Mouse (Mus musculus) lung, embryonic 14.5 days (tissue): ENCODE data around the gene Tenm4. TPM values are rescaled to one million over a fixed set of nuclear protein-coding genes. Genes with fewer than 3 reads are reported as not detected.

Experiments used
- ATAC-seq: fragments of 200-750 bp; cut with Nextera tagmentation; 2 replicates; pipeline ENCODE4 v1.8.0; 2017; ENCODE audit warnings: mild to moderate bottlenecking, moderate TSS enrichment, moderate library complexity; ENCODE audit not compliant: insufficient read depth
- DNase-seq: peaks from one replicate; pipeline ENCODE4 v3.0.0-alpha.2; 2015
- H3K27ac ChIP-seq: fragments of 300-500 bp; sonication (generic); 2 replicates; pipeline ENCODE4 v1.5.1; 2014; ENCODE audit warnings: low read depth, mild to moderate bottlenecking, moderate library complexity
- H3K27me3 ChIP-seq: fragments of 300-500 bp; sonication (generic); 2 replicates; pipeline ENCODE4 v1.6.1; 2014; ENCODE audit warnings: low read length, control low read depth; ENCODE audit not compliant: insufficient read depth
- H3K36me3 ChIP-seq: fragments of 300-500 bp; sonication (generic); 2 replicates; pipeline ENCODE4 v1.6.1; 2014; ENCODE audit warnings: control low read depth; ENCODE audit not compliant: insufficient read depth
- H3K4me1 ChIP-seq: fragments of 300-500 bp; sonication (generic); 2 replicates; pipeline ENCODE4 v1.6.1; 2014; ENCODE audit warnings: antibody characterized with exemption, control low read depth; ENCODE audit not compliant: insufficient read depth
- H3K4me2 ChIP-seq: fragments of 300-500 bp; sonication (generic); 2 replicates; pipeline ENCODE4 v1.6.1; 2014; ENCODE audit warnings: mild to moderate bottlenecking
- H3K4me3 ChIP-seq: fragments of 300-500 bp; sonication (generic); 2 replicates; pipeline ENCODE4 v1.5.1; 2014; ENCODE audit warnings: low read depth, low read length
- H3K9ac ChIP-seq: fragments of 300-500 bp; sonication (generic); 2 replicates; pipeline ENCODE4 v1.6.1; 2014
- H3K9me3 ChIP-seq: fragments of 300-500 bp; sonication (generic); 2 replicates; pipeline ENCODE4 v1.6.1; 2016; ENCODE audit warnings: low read depth, low read length, control low read depth
- CTCF ChIP-seq: IDR thresholded peaks from 2 replicates; pipeline ENCODE4 v1.5.1; 2016; ENCODE audit warnings: antibody characterized with exemption, low read depth
- WGBS: fragments of 180-500 bp; shearing (Covaris S2); extraction: QIAGEN DNeasy Blood & Tissue Kit; methylation state at CpG from one replicate; pipeline ENCODE4 v1.1.7; 2014; 5-methylcytosine and 5-hydroxymethylcytosine counted together
- polyA plus RNA-seq: library from polyadenylated mRNA; unstranded; fragments of >200 nt; fragmentation: Nextera tagmentation; extraction: Ambion mirVana; gene quantifications from 2 replicates; pipeline ENCODE4 v1.2.1, GENCODE M21; 2014

Tenm4 gene
- polyA plus RNA-seq, 1 experiment from 2014 or later, result 24.9 TPM

GRCm38 (mm10) chr7:96855867-96856406 is 684.9 kb downstream of the Tenm4 start:
- TF ChIP-seq CTCF, result no peak
- Histone ChIP-seq H3K36me3 (peaks cover 6% of the 10 kb centered on the region; the same call in 1 of the 2 replicates), H3K27ac (no peak overlapping the region), H3K27me3 (no peaks in the 10 kb centered on the region), H3K9ac (no peak overlapping the region), H3K4me1 (peaks cover 6% of the 10 kb centered on the region; the same call in 1 of the 2 replicates), H3K4me3 (no peak overlapping the region), H3K9me3 (no peaks in the 10 kb centered on the region), H3K4me2 (no peak overlapping the region)
- 78% methylated on average over 5 of the region's 5 CpGs for WGBS
- no peak for ATAC-seq
- DNase-seq, result no peak

GRCm38 (mm10) chr7:96856518-96856917 is 685.5 kb downstream of the Tenm4 start:
- 37% methylated on average over 4 of the region's 4 CpGs for WGBS
- Histone ChIP-seq H3K36me3 (peaks cover 6% of the 10 kb centered on the region; the same call in 1 of the 2 replicates), H3K4me3 (no peak overlapping the region), H3K9me3 (no peaks in the 10 kb centered on the region), H3K4me1 (peaks cover 6% of the 10 kb centered on the region; the same call in 1 of the 2 replicates), H3K27me3 (no peaks in the 10 kb centered on the region), H3K4me2 (no peak overlapping the region), H3K9ac (no peak overlapping the region), H3K27ac (no peak overlapping the region)
- no peak for TF ChIP-seq CTCF
- no peak for DNase-seq
- ATAC-seq, result no peak

- 75% methylated on average over 2 of the region's 2 CpGs for WGBS
Observed at GRCm38 (mm10) chr7:96859077-96859476, 688.0 kb downstream of the Tenm4 start.

GRCm38 (mm10) chr7:96859684-96860083 is 688.6 kb downstream of the Tenm4 start:
- no peaks in the 10 kb centered on the region for H3K9me3 ChIP-seq
- no peaks in the 10 kb centered on the region for H3K27me3 ChIP-seq
- DNase-seq (no peak), ATAC-seq (no peak)
- no peak for TF ChIP-seq CTCF
- peaks cover 6% of the 10 kb centered on the region; the same call in 1 of the 2 replicates for H3K4me1 ChIP-seq
- H3K4me3 ChIP-seq, result no peak overlapping the region
- H3K4me2 ChIP-seq, result no peak overlapping the region
- H3K27ac ChIP-seq, result no peak overlapping the region
- 78% methylated on average over 5 of the region's 5 CpGs for WGBS
- no peak overlapping the region for H3K9ac ChIP-seq
- peaks cover 2% of the 10 kb centered on the region; the same call in 1 of the 2 replicates for H3K36me3 ChIP-seq

More at GRCm38 (mm10) chr7:96859077-96859476, 688.0 kb downstream of the Tenm4 start:
- H3K9ac ChIP-seq, result no peak overlapping the region
- no peaks in the 10 kb centered on the region for H3K27me3 ChIP-seq
- H3K36me3 ChIP-seq, result peaks cover 6% of the 10 kb centered on the region; the same call in 1 of the 2 replicates
- H3K4me1 ChIP-seq, result peaks cover 6% of the 10 kb centered on the region; the same call in 1 of the 2 replicates
- TF ChIP-seq CTCF, result no peak
- H3K4me2 ChIP-seq, result no peak overlapping the region
- no peak for DNase-seq
- no peaks in the 10 kb centered on the region for H3K9me3 ChIP-seq
- no peak overlapping the region for H3K4me3 ChIP-seq
- no peak overlapping the region for H3K27ac ChIP-seq
- ATAC-seq, result no peak

- no peaks in the 10 kb centered on the region; the same call in 1 of the 2 replicates for H3K36me3 ChIP-seq
- no peaks in the 10 kb centered on the region for H3K9me3 ChIP-seq
- no peak overlapping the region for H3K4me3 ChIP-seq
- peak overlapping the region; percentile 63; the same call in 1 of the 2 replicates for H3K27ac ChIP-seq
- WGBS, result 47% methylated on average over 4 of the region's 4 CpGs
- no peaks in the 10 kb centered on the region for H3K27me3 ChIP-seq
- H3K4me2 ChIP-seq, result no peak overlapping the region
- no peak overlapping the region for H3K9ac ChIP-seq
- ATAC-seq, result peak; percentile 70
- H3K4me1 ChIP-seq, result peaks cover 6% of the 10 kb centered on the region; the same call in 1 of the 2 replicates
- DNase-seq, result peak; percentile 80
- no peak for TF ChIP-seq CTCF
Observed at GRCm38 (mm10) chr7:96860650-96861049, 689.6 kb downstream of the Tenm4 start.

- no peak overlapping the region for H3K9ac ChIP-seq
- H3K27ac ChIP-seq, result no peak overlapping the region
- peak; percentile 46 for DNase-seq
- no peak overlapping the region for H3K4me2 ChIP-seq
- no peaks in the 10 kb centered on the region for H3K9me3 ChIP-seq
- H3K4me3 ChIP-seq, result no peak overlapping the region
- H3K27me3 ChIP-seq, result no peaks in the 10 kb centered on the region
- H3K36me3 ChIP-seq, result peaks cover 3% of the 10 kb centered on the region
- H3K4me1 ChIP-seq, result peaks cover 4% of the 10 kb centered on the region; the same call in 1 of the 2 replicates
- TF ChIP-seq CTCF, result no peak
- 51% methylated on average over 7 of the region's 7 CpGs for WGBS
- ATAC-seq, result peak; percentile 23; the same call in 1 of the 2 replicates
Observed at GRCm38 (mm10) chr7:96864894-96865722, 694.1 kb downstream of the Tenm4 start.
